Mouse (Mus musculus): ENCODE data around the gene Gm16485.

Gm16485 gene

GRCm38 (mm10) chr9:8971491-8971890, at the start of gene Gm16485:
Gene Gm16485 (plus strand): TSS chr9:8971791.
- DNase-seq (ENCODE audit: low spot score), result no peak

GRCm38 (mm10) chr9:8927561-8927960, 44.0 kb upstream of the Gm16485 start:
- DNase-seq (ENCODE audit: low spot score), result no peak

DNA sequence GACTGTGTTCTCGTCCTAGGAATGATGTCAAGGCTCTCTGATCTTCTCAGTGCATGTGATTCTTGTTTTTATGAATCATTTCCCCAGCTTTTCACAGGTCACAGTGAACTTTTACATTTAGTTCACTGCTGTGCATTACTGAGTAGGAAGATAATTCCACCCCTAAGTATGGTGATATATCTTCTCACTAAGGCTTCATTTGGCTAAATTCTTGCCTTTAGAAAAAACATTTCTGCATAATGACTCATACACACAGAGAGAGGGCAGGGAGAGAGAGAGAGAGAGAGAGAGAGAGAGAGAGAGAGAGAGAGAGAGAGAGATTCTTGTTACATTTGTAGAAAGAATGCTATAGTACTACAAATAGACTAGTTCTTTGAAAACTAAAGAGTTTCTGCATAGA, 33.8 kb upstream of the Gm16485 start:
- DNase-seq (ENCODE audit: low spot score), result no peak

DNA sequence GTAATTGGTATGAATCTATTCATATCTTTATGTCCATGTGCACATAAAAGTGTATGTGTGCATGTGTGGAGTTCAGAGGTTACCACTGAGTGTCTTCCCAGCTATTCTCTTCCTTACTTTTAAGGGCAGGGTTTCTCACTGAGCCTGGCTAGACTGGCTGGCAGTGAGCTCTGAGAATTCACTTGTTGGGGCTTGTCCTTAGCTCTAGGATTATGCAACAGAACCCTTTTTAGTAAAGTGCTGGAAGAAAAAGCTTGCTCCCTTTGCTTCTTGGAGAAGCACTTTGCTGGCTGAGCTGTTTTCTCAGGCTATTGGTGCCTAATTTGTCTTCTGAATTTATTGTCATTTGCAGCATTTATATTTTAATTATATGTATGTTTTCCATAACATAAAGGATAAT, 18.3 kb upstream of the Gm16485 start:
- DNase-seq (ENCODE audit: low spot score), result no peak

GRCm38 (mm10) chr9:8964512-8965133, 7.0 kb upstream of the Gm16485 start:
- no peak for DNase-seq (ENCODE audit: low spot score)

DNA sequence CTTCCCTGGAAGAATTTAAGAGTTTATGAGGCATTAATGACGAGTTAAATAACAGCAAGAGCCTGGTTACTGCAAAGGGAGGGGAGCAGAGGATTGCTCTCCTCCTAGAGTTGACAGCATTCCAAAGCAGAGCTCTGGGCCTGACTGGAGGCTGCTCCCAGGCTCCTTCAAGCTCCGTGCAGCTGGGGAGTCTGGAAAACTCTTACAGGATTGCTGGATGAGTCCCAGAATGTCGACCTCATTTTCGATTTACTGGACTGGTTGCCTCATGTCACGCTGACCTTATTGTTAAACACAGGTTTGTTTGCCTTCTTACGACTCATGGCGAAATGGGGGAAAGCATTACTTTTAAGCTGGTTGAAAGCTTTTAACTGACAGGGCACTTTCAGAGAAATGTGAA, 1.4 kb upstream of the Gm16485 start:
- no peak for DNase-seq (ENCODE audit: low spot score)

DNA sequence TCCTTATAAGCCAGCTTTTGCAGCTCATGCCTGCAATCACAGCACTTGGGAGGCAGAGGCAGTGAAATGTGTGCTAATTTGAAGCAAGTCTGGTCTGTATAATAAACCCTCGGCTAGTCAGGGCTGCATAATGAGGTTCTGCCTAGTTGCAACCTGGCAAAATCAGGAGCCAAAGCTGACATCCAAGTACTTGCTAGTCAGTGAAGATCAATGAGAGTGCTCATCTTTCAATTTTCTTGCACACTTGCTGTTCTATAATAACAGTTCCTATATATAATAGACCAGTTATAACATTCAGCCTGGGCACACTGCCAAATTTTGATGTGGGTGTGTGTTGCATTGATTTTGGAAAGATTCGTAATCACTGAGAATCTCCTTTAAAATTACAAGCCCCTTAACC, 6.2 kb downstream of the Gm16485 start:
- no peak for DNase-seq (ENCODE audit: low spot score)

DNA sequence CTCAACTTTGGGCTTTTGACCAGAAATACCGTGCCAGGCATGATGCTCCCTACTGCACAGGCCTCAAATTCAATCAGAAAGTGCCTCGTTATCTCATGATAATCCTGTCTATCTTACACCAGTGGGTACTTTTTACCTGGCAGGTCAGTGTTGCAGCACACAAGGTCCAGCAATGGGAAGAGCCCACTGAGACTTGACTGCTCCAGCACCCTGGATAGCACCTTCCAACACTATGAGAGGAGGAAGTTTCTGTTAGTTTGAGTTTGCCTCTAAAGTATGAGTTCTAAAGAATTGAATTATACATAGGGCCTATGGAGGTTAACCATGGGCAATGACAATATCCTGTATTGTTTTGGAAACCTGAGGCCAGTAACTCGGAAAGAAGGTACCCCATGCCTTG, 10.7 kb downstream of the Gm16485 start:
- DNase-seq (ENCODE audit: low spot score), result no peak

GRCm38 (mm10) chr9:8996494-8996893, 24.9 kb downstream of the Gm16485 start:
- DNase-seq (ENCODE audit: low spot score), result no peak

GRCm38 (mm10) chr9:9001170-9001569, 29.6 kb downstream of the Gm16485 start:
- DNase-seq (ENCODE audit: low spot score), result no peak

DNA sequence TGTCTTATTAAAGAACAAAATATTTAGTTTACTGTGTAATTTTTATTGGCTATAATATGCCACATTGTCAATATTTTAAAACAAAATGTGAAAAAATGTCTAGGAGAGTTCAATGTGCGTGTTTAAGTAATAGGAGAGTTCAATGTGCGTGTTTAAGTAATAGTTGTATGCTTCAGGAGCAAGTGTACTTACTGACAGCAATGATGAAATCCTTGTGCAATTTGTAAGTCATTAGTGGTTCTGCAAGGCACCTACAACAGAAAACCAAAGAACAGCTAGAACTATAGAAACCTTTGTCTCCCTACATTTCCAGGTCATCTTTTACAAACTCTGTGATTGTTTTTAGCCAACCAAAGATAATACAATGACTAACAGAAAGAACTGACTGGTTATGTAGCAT, 43.5 kb downstream of the Gm16485 start:
- no peak for DNase-seq (ENCODE audit: low spot score)

Data from spleen, adult 12 weeks (tissue).